Mouse (Mus musculus): ENCODE measurements at regions not wholly inside any gene's neighbourhood (a gene's known extent, or its start where the extent isn't known, plus 50 kb on each side); places are given as distances from the start of the nearest gene placed in this dataset.

GRCm38 (mm10) chr8:44819691-44820090 is 115.6 kb upstream of the Fat1 start:
- ATAC-seq (replicated peaks; ENCODE audit: low FRiP score, low TSS enrichment, poor library complexity, severe bottlenecking), result no peak

GRCm38 (mm10) chr8:44825183-44825757 is 110.0 kb upstream of the Fat1 start:
- no peak for ATAC-seq (replicated peaks; ENCODE audit: low FRiP score, low TSS enrichment, poor library complexity, severe bottlenecking)

GRCm38 (mm10) chr8:44826936-44827335 is 108.3 kb upstream of the Fat1 start:
- no peak for ATAC-seq (replicated peaks; ENCODE audit: low FRiP score, low TSS enrichment, poor library complexity, severe bottlenecking)

- ATAC-seq (replicated peaks; ENCODE audit: low FRiP score, low TSS enrichment, poor library complexity, severe bottlenecking), result no peak
These were observed 107.2 kb upstream of the Fat1 start for GRCm38 (mm10) chr8:44828026-44828425.

- no peak for ATAC-seq (replicated peaks; ENCODE audit: low FRiP score, low TSS enrichment, poor library complexity, severe bottlenecking)
These were observed 96.8 kb upstream of the Fat1 start for GRCm38 (mm10) chr8:44838431-44838830.

GRCm38 (mm10) chr8:44839504-44840209 is 95.6 kb upstream of the Fat1 start:
- ATAC-seq (replicated peaks; ENCODE audit: low FRiP score, low TSS enrichment, poor library complexity, severe bottlenecking), result no peak

GRCm38 (mm10) chr8:44840646-44841045 is 94.6 kb upstream of the Fat1 start:
- no peak for ATAC-seq (replicated peaks; ENCODE audit: low FRiP score, low TSS enrichment, poor library complexity, severe bottlenecking)

- no peak for ATAC-seq (replicated peaks; ENCODE audit: low FRiP score, low TSS enrichment, poor library complexity, severe bottlenecking)
These were observed 90.9 kb upstream of the Fat1 start for GRCm38 (mm10) chr8:44844362-44844761.

GRCm38 (mm10) chr8:44852223-44852622 is 83.0 kb upstream of the Fat1 start:
- no peak for ATAC-seq (replicated peaks; ENCODE audit: low FRiP score, low TSS enrichment, poor library complexity, severe bottlenecking)

- ATAC-seq (replicated peaks; ENCODE audit: low FRiP score, low TSS enrichment, poor library complexity, severe bottlenecking), result no peak
These were observed 80.1 kb upstream of the Fat1 start for GRCm38 (mm10) chr8:44855115-44855514.

- ATAC-seq (replicated peaks; ENCODE audit: low FRiP score, low TSS enrichment, poor library complexity, severe bottlenecking), result no peak
These were observed 68.0 kb upstream of the Fat1 start for GRCm38 (mm10) chr8:44867202-44867601.

GRCm38 (mm10) chr8:44867666-44868065 is 67.6 kb upstream of the Fat1 start:
- ATAC-seq (replicated peaks; ENCODE audit: low FRiP score, low TSS enrichment, poor library complexity, severe bottlenecking), result no peak

- no peak for ATAC-seq (replicated peaks; ENCODE audit: low FRiP score, low TSS enrichment, poor library complexity, severe bottlenecking)
These were observed 58.2 kb upstream of the Fat1 start for GRCm38 (mm10) chr8:44877066-44877465.

GRCm38 (mm10) chr8:44878208-44878607 is 57.0 kb upstream of the Fat1 start:
- ATAC-seq (replicated peaks; ENCODE audit: low FRiP score, low TSS enrichment, poor library complexity, severe bottlenecking), result no peak

GRCm38 (mm10) chr8:44879186-44879585 is 56.1 kb upstream of the Fat1 start:
- ATAC-seq (replicated peaks; ENCODE audit: low FRiP score, low TSS enrichment, poor library complexity, severe bottlenecking), result no peak

GRCm38 (mm10) chr8:44884399-44885006 is 50.7 kb upstream of the Fat1 start:
- ATAC-seq (replicated peaks; ENCODE audit: low FRiP score, low TSS enrichment, poor library complexity, severe bottlenecking), result no peak
